18 mouse cellular contexts compared by ENCODE assay signal in the genomic region with DNA sequence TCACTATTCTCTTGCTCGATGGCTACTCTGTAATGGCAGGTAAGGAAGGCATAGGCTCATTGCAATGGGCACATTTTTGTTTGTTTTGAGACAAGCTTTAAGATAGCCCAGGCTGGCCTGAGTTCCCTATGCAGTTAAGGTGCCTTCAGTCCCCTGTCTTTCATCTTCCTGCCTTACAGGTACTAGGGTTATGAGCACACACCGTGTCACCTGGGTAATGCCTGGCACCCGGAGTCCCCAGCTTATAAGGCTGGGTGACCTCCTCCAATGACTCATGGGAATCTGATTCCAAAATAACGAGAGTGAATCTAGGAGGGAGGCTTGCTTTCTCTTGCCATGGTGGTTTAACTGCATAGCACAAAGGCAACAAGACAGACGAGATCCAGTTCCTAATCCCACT.
"Had no signal": no experiment of that assay in that cellular context is flagged by ENCODE, and none has a peak within 500 bp of the region (broad histone marks: within the 10 kb centered on the region; RNA-seq: fewer than 3 reads in every experiment).

No protein-coding gene starts in this region.

- H3K9ac ChIP-seq: liver, embryonic 14.5 days; lung, embryonic 14.5 days; midbrain, embryonic 12.5 days; neural tube, embryonic 13.5 days had no signal

- ATAC-seq: midbrain, embryonic 16.5 days had no signal

- H3K27ac ChIP-seq: liver, embryonic 14.5 days; midbrain, embryonic 12.5 days; neural tube, embryonic 13.5 days had no signal

- H3K4me3 ChIP-seq: midbrain, embryonic 12.5 days; myocyte; neural tube, embryonic 13.5 days had no signal

- DNase-seq: lung, adult 18-20 months; lung, embryonic 14.5 days; lung, postnatal 10 days; lung, postnatal 4 days; midbrain, embryonic 14.5 days; retina, postnatal 1 day; right cerebral cortex, adult 18-20 months; right cerebral cortex, postnatal 25 days; right cerebral cortex, postnatal 4 days; spleen, adult 18-20 months; thymus, adult 18-20 months; thymus, postnatal 14 days; thymus, postnatal 36 days had no signal

- H3K9me3 ChIP-seq: midbrain, embryonic 12.5 days; neural tube, embryonic 13.5 days had no signal

- H3K27me3 ChIP-seq: midbrain, embryonic 12.5 days; neural tube, embryonic 13.5 days had no signal

- H3K36me3 ChIP-seq: neural tube, embryonic 13.5 days had no signal

- H3K4me2 ChIP-seq: lung, embryonic 14.5 days; midbrain, embryonic 12.5 days; neural tube, embryonic 13.5 days had no signal
